Mouse (Mus musculus) forebrain, embryonic 12.5 days (tissue): Measurements from ENCODE around the gene Lactbl1. TPM values are rescaled to one million over a fixed set of nuclear protein-coding genes. Genes with fewer than 3 reads are reported as not detected.

ENCODE experiments used
- ATAC-seq: fragments of 200-750 bp; cut with Nextera tagmentation; 2 replicates; pipeline ENCODE4 v1.8.0; 2017; ENCODE audit warnings: moderate TSS enrichment; ENCODE audit not compliant: low FRiP score
- H3K27ac ChIP-seq: fragments of 300-500 bp; sonication (generic); 2 replicates; pipeline ENCODE4 v1.5.1; 2016; ENCODE audit warnings: mild to moderate bottlenecking
- H3K27me3 ChIP-seq: fragments of 300-500 bp; sonication (generic); 2 replicates; pipeline ENCODE4 v1.6.1; 2016; ENCODE audit warnings: mild to moderate bottlenecking
- H3K36me3 ChIP-seq: fragments of 300-500 bp; sonication (generic); replicated peaks from 2 replicates; pipeline ENCODE4 v1.6.1; 2016; ENCODE audit warnings: mild to moderate bottlenecking
- H3K4me1 ChIP-seq: fragments of 300-500 bp; sonication (generic); 2 replicates; pipeline ENCODE4 v1.6.1; 2016
- H3K4me2 ChIP-seq: fragments of 300-500 bp; sonication (generic); 2 replicates; pipeline ENCODE4 v1.6.1; 2016; ENCODE audit warnings: mild to moderate bottlenecking, moderate library complexity
- H3K4me3 ChIP-seq: fragments of 300-500 bp; sonication (generic); replicated peaks from 2 replicates; pipeline ENCODE4 v1.5.1; 2016; ENCODE audit warnings: mild to moderate bottlenecking
- H3K9ac ChIP-seq: fragments of 300-500 bp; sonication (generic); 2 replicates; pipeline ENCODE4 v1.6.1; 2016; ENCODE audit warnings: mild to moderate bottlenecking
- H3K9me3 ChIP-seq: fragments of 300-500 bp; sonication (generic); 2 replicates; pipeline ENCODE4 v1.6.1; 2016
- WGBS: fragments of 180-500 bp; shearing (Covaris S2); methylation state at CpG from one replicate; pipeline ENCODE4 v1.1.7; 2016; 5-methylcytosine and 5-hydroxymethylcytosine counted together
- polyA plus RNA-seq: library from polyadenylated mRNA; unstranded; fragments of >200 nt; fragmentation: Nextera tagmentation; extraction: Ambion mirVana; gene quantifications from 2 replicates; pipeline ENCODE4 v1.2.1, GENCODE M21; 2016

Gene Lactbl1
- polyA plus RNA-seq, 1 experiment from 2014 or later = 0.08 TPM

GRCm38 (mm10) chr4:136602568-136602967 lies 19.9 kb upstream of the Lactbl1 start, which contains the start of gene Kdm1a:
Gene Kdm1a (minus strand): TSS chr4:136602723.
- H3K27ac ChIP-seq = peak within 1 kb of the TSS; percentile 98
- H3K4me2 ChIP-seq = peak within 1 kb of the TSS; percentile 63
- peak within 1 kb of the TSS; percentile 100 for H3K9ac ChIP-seq
- H3K4me3 ChIP-seq = peak within 1 kb of the TSS; percentile 98
- H3K4me1 ChIP-seq = peaks cover 18% of the 10 kb centered on the region
- 0 out of 2 replicates have a peak, but pooled peaks cover 3% of the 10 kb centered on the region for H3K36me3 ChIP-seq
- peak; percentile 91 for ATAC-seq
- H3K27me3 ChIP-seq = no peaks in the 10 kb centered on the region
- under 1% methylated on average over 45 of the region's 45 CpGs for WGBS
- no peaks in the 10 kb centered on the region for H3K9me3 ChIP-seq

- Histone ChIP-seq H3K27ac (no peak overlapping the region), H3K27me3 (no peaks in the 10 kb centered on the region), H3K36me3 (no peaks in the 10 kb centered on the region), H3K9me3 (no peaks in the 10 kb centered on the region), H3K9ac (no peak overlapping the region), H3K4me2 (no peak overlapping the region), H3K4me1 (peaks cover 9% of the 10 kb centered on the region), H3K4me3 (no peak overlapping the region)
- 91% methylated on average over 19 of the region's 19 CpGs for WGBS
- no peak for ATAC-seq
These were observed 16.5 kb upstream of the Lactbl1 start for GRCm38 (mm10) chr4:136605756-136606485.

GRCm38 (mm10) chr4:136610387-136610856 lies 12.0 kb upstream of the Lactbl1 start, which contains the start of gene Tex46:
Gene Tex46 (plus strand): TSS chr4:136610437.
- 64% methylated on average over 4 of the region's 4 CpGs for WGBS

GRCm38 (mm10) chr4:136613657-136614056 lies 8.8 kb upstream of the Lactbl1 start:
- Histone ChIP-seq H3K36me3 (no peaks in the 10 kb centered on the region), H3K4me2 (no peak overlapping the region), H3K27ac (no peak overlapping the region), H3K4me1 (no peaks in the 10 kb centered on the region), H3K9me3 (no peaks in the 10 kb centered on the region), H3K9ac (no peak overlapping the region), H3K4me3 (no peak overlapping the region), H3K27me3 (no peaks in the 10 kb centered on the region)
- WGBS = 70% methylated on average over 7 of the region's 7 CpGs
- ATAC-seq = no peak

More at GRCm38 (mm10) chr4:136610387-136610856, 12.0 kb upstream of the Lactbl1 start, which contains the start of gene Tex46:
- Histone ChIP-seq H3K4me1 (no peaks in the 10 kb centered on the region), H3K27me3 (no peaks in the 10 kb centered on the region), H3K36me3 (no peaks in the 10 kb centered on the region), H3K4me2 (no peak within 1 kb of the TSS), H3K9me3 (no peaks in the 10 kb centered on the region), H3K4me3 (no peak within 1 kb of the TSS), H3K27ac (no peak within 1 kb of the TSS), H3K9ac (no peak within 1 kb of the TSS)
- ATAC-seq = no peak

GRCm38 (mm10) chr4:136621336-136621735 lies 1.1 kb upstream of the Lactbl1 start:
- H3K9ac ChIP-seq = no peak overlapping the region
- H3K4me3 ChIP-seq = no peak overlapping the region
- H3K4me1 ChIP-seq = no peaks in the 10 kb centered on the region
- no peaks in the 10 kb centered on the region for H3K9me3 ChIP-seq
- WGBS = 0% methylated on average over 1 of the region's 1 CpGs
- no peaks in the 10 kb centered on the region for H3K27me3 ChIP-seq
- H3K4me2 ChIP-seq = no peak overlapping the region
- ATAC-seq = no peak
- no peaks in the 10 kb centered on the region for H3K36me3 ChIP-seq
- H3K27ac ChIP-seq = no peak overlapping the region

GRCm38 (mm10) chr4:136621956-136622355 lies 465 bp upstream of the Lactbl1 start:
- WGBS = 50% methylated on average over 5 of the region's 5 CpGs
- ATAC-seq = no peak

GRCm38 (mm10) chr4:136626590-136626989 lies 4.2 kb downstream of the Lactbl1 start:
- no peaks in the 10 kb centered on the region for H3K9me3 ChIP-seq
- no peaks in the 10 kb centered on the region for H3K27me3 ChIP-seq
- ATAC-seq = no peak
- H3K4me2 ChIP-seq = no peak overlapping the region
- H3K36me3 ChIP-seq = no peaks in the 10 kb centered on the region
- H3K27ac ChIP-seq = no peak overlapping the region
- H3K9ac ChIP-seq = no peak overlapping the region
- H3K4me3 ChIP-seq = no peak overlapping the region
- WGBS = 75% methylated on average over 6 of the region's 6 CpGs
- peaks cover 7% of the 10 kb centered on the region for H3K4me1 ChIP-seq

More at GRCm38 (mm10) chr4:136621956-136622355, 465 bp upstream of the Lactbl1 start:
- Histone ChIP-seq H3K4me2 (no peak overlapping the region), H3K27me3 (no peaks in the 10 kb centered on the region), H3K27ac (no peak overlapping the region), H3K36me3 (no peaks in the 10 kb centered on the region), H3K4me1 (no peaks in the 10 kb centered on the region), H3K4me3 (no peak overlapping the region), H3K9ac (no peak overlapping the region), H3K9me3 (no peaks in the 10 kb centered on the region)

- H3K9me3 ChIP-seq = 0 out of 2 replicates have a peak, but pooled peaks cover 3% of the 10 kb centered on the region
- no peak for ATAC-seq
- no peak overlapping the region for H3K4me2 ChIP-seq
- H3K27me3 ChIP-seq = peaks cover 11% of the 10 kb centered on the region
- peaks cover 7% of the 10 kb centered on the region for H3K4me1 ChIP-seq
- 83% methylated on average over 11 of the region's 11 CpGs for WGBS
- no peaks in the 10 kb centered on the region for H3K36me3 ChIP-seq
- no peak overlapping the region for H3K4me3 ChIP-seq
- H3K27ac ChIP-seq = 0 out of 2 replicates have a peak overlapping the region, but pooled peaks have one; percentile 31
- no peak overlapping the region for H3K9ac ChIP-seq
These were observed 9.0 kb downstream of the Lactbl1 start for GRCm38 (mm10) chr4:136631237-136631994.

- no peak overlapping the region for H3K4me3 ChIP-seq
- peaks cover 30% of the 10 kb centered on the region for H3K4me1 ChIP-seq
- 0 out of 2 replicates have a peak, but pooled peaks cover 3% of the 10 kb centered on the region for H3K9me3 ChIP-seq
- H3K27ac ChIP-seq = no peak overlapping the region
- H3K9ac ChIP-seq = no peak overlapping the region
- ATAC-seq = no peak
- H3K36me3 ChIP-seq = no peaks in the 10 kb centered on the region
- H3K4me2 ChIP-seq = no peak overlapping the region
- H3K27me3 ChIP-seq = peaks cover 38% of the 10 kb centered on the region
These were observed 13.6 kb downstream of the Lactbl1 start for GRCm38 (mm10) chr4:136635995-136636394.

- no peaks in the 10 kb centered on the region for H3K36me3 ChIP-seq
- H3K4me1 ChIP-seq = peaks cover 26% of the 10 kb centered on the region
- ATAC-seq = no peak
- WGBS = 61% methylated on average over 5 of the region's 5 CpGs
- H3K27me3 ChIP-seq = peaks cover 38% of the 10 kb centered on the region
- H3K4me2 ChIP-seq = no peak overlapping the region
- 0 out of 2 replicates have a peak, but pooled peaks cover 3% of the 10 kb centered on the region for H3K9me3 ChIP-seq
- no peak overlapping the region for H3K9ac ChIP-seq
- no peak overlapping the region for H3K4me3 ChIP-seq
- no peak overlapping the region for H3K27ac ChIP-seq
These were observed 14.1 kb downstream of the Lactbl1 start for GRCm38 (mm10) chr4:136636511-136636910.

GRCm38 (mm10) chr4:136636983-136637562 lies 14.7 kb downstream of the Lactbl1 start:
- peak overlapping the region; percentile 78 for H3K4me2 ChIP-seq
- H3K4me3 ChIP-seq = peak overlapping the region; percentile 52
- ATAC-seq = peak; percentile 52; the same call in 1 of the 2 replicates
- H3K9me3 ChIP-seq = 0 out of 2 replicates have a peak, but pooled peaks cover 3% of the 10 kb centered on the region
- H3K9ac ChIP-seq = peak overlapping the region; percentile 47
- peaks cover 26% of the 10 kb centered on the region for H3K4me1 ChIP-seq
- 23% methylated on average over 37 of the region's 37 CpGs for WGBS
- peaks cover 38% of the 10 kb centered on the region for H3K27me3 ChIP-seq
- no peak overlapping the region for H3K27ac ChIP-seq
- H3K36me3 ChIP-seq = no peaks in the 10 kb centered on the region
